Mouse (Mus musculus) ovary, postnatal 36 days (tissue): ENCODE results near the gene Frmpd2.
"Not testable (repeated sequence)": the region's sequence is repeated elsewhere in the genome, so short reads cannot be mapped to it uniquely, and the experiment has no call there.

Experiments
- DNase-seq: peaks from one replicate; pipeline ENCODE4 v3.0.0; 2022; ENCODE audit warnings: low spot score, mixed read lengths

Gene Frmpd2

GRCm38 (mm10) chr14:33471331-33471730 lies at the start of gene Frmpd2:
TSS of gene Frmpd2 (plus strand) at chr14:33471696.
- no peak for DNase-seq

- DNase-seq = no peak
These were observed 48.5 kb upstream of the Frmpd2 start for GRCm38 (mm10) chr14:33423003-33423402.

- no peak for DNase-seq
These were observed 47.4 kb upstream of the Frmpd2 start for GRCm38 (mm10) chr14:33424124-33424523.

GRCm38 (mm10) chr14:33432485-33432884 lies 39.0 kb upstream of the Frmpd2 start:
- DNase-seq = not testable (repeated sequence)

- no peak for DNase-seq
These were observed 27.7 kb upstream of the Frmpd2 start for GRCm38 (mm10) chr14:33443780-33444179.

GRCm38 (mm10) chr14:33445962-33446361 lies 25.5 kb upstream of the Frmpd2 start:
- DNase-seq = no peak

GRCm38 (mm10) chr14:33446561-33447023 lies 24.9 kb upstream of the Frmpd2 start:
- DNase-seq = no peak

- peak; percentile 99 for DNase-seq
These were observed 24.4 kb upstream of the Frmpd2 start, which contains the start of gene Mapk8 for GRCm38 (mm10) chr14:33447027-33447569. TSS of gene Mapk8 (minus strand) at chr14:33447158.

GRCm38 (mm10) chr14:33448276-33448675 lies 23.2 kb upstream of the Frmpd2 start:
- no peak for DNase-seq

GRCm38 (mm10) chr14:33449296-33449840 lies 22.1 kb upstream of the Frmpd2 start:
- DNase-seq = no peak

- DNase-seq = no peak
These were observed 21.2 kb upstream of the Frmpd2 start for GRCm38 (mm10) chr14:33450331-33450730.

GRCm38 (mm10) chr14:33463658-33464057 lies 7.8 kb upstream of the Frmpd2 start:
- no peak for DNase-seq

- DNase-seq = no peak
These were observed 3.7 kb upstream of the Frmpd2 start for GRCm38 (mm10) chr14:33467766-33468165.

- DNase-seq = no peak
These were observed 3.0 kb downstream of the Frmpd2 start for GRCm38 (mm10) chr14:33474461-33474860.

- no peak for DNase-seq
These were observed 4.7 kb downstream of the Frmpd2 start for GRCm38 (mm10) chr14:33476094-33476760.

GRCm38 (mm10) chr14:33481991-33482390 lies 10.5 kb downstream of the Frmpd2 start:
- no peak for DNase-seq

GRCm38 (mm10) chr14:33487805-33488550 lies 16.5 kb downstream of the Frmpd2 start:
- DNase-seq = no peak

- no peak for DNase-seq
These were observed 23.7 kb downstream of the Frmpd2 start for GRCm38 (mm10) chr14:33495226-33495625.

- no peak for DNase-seq
These were observed 25.9 kb downstream of the Frmpd2 start for GRCm38 (mm10) chr14:33497418-33497817.

- no peak for DNase-seq
These were observed 27.4 kb downstream of the Frmpd2 start for GRCm38 (mm10) chr14:33498849-33499248.

GRCm38 (mm10) chr14:33500631-33501030 lies 29.1 kb downstream of the Frmpd2 start:
- DNase-seq = peak; percentile 18

- DNase-seq = no peak
These were observed 31.8 kb downstream of the Frmpd2 start for GRCm38 (mm10) chr14:33503311-33503710.

- no peak for DNase-seq
These were observed 35.2 kb downstream of the Frmpd2 start for GRCm38 (mm10) chr14:33506696-33507095.
